Mouse (Mus musculus) cortical plate, adult 2 months (tissue): ENCODE results near the gene Gm10670.
"Not testable (repeated sequence)": the region's sequence is repeated elsewhere in the genome, so short reads cannot be mapped to it uniquely, and the experiment has no call there.

Experiments
- CTCF ChIP-seq: fragments of 200-500 bp; IDR thresholded peaks from 2 replicates; pipeline ENCODE4 v1.5.1; 2011; ENCODE audit warnings: mild to moderate bottlenecking, control low read depth, low read length; ENCODE audit not compliant: insufficient read depth; ENCODE audit errors: extremely low read depth
- POLR2A ChIP-seq: fragments of 200-500 bp; IDR thresholded peaks from 2 replicates; pipeline ENCODE4 v1.6.1; 2011; ENCODE audit warnings: mild to moderate bottlenecking, low read length, control low read depth; ENCODE audit not compliant: insufficient read depth; ENCODE audit errors: extremely low read depth

DNA sequence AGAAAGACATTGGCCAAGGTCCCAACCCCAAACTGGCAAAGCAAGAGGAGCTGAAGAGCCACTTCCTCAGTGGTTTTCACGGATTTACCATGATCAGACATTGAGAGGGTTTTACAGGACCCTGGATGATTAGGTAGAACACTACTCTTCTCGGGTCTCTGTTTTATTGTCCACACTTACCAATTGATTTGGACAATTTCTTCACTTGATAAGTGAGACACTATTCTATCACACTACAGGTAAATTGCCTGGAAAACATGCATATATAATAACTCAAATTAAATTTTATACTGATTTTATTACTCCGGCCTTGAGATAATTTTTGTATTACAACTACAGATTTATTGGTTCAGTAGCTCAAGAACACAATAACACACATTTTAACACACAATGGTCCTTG lies 35.7 kb upstream of the Gm10670 start, which contains the start of gene Vmn1r103:
- not testable (repeated sequence) for TF ChIP-seq POLR2A, CTCF
